ENCODE assay signal across 13 mouse cellular contexts in the genomic region with DNA sequence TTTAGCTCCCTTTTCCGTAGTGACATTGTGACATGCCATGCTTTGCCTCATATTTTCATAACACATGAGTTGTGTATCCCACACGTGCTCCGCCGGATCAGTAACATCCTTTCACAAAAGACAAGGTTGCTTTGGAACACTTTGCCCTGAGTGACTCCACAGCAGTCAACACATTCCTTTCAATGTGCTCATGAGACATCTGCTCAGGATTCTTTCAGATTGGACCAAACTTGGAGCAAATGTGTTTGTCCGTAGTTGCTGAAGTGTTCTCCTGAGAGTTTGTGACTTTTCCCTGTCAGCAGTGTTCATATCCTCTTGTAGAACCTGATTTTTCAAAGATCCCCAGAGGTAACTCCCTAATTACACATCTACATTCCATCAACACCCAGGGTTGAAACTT.
A peak's percentile ranks its signal among the peaks of the same experiment; 100 is the strongest.
DNase-seq lines count a peak whose midpoint lies in the region; TF ChIP-seq lines count a peak whose summit lies in the region.
"Had no signal": no experiment of that assay in that cellular context is flagged by ENCODE, and none has a peak within 500 bp of the region (broad histone marks: within the 10 kb centered on the region; RNA-seq: fewer than 3 reads in every experiment).

No protein-coding gene starts in this region.

- intact Hi-C loops in heart, postnatal 36 days (cut with DNase I): no loop called here
- intact Hi-C loops in gastrocnemius, postnatal 36 days (cut with DNase I): no loop called here

- H3K4me1 ChIP-seq in embryonic fibroblast, embryonic 13.5 days (ENCODE audit: control insufficient read depth, insufficient read depth, low read length): 0 out of 2 replicates have a peak, but pooled peaks cover 2% of the 10 kb centered on the region
- H3K4me1 ChIP-seq: embryonic facial prominence, embryonic 12.5 days; forebrain, embryonic 13.5 days; limb, embryonic 13.5 days had no signal

- H3K27ac ChIP-seq in embryonic fibroblast, embryonic 13.5 days (ENCODE audit: insufficient read depth, low read length): peak overlapping the region; percentile 28; the same call in 1 of the 2 replicates
- H3K27ac ChIP-seq: embryonic facial prominence, embryonic 12.5 days; forebrain, embryonic 13.5 days; limb, embryonic 13.5 days; stomach, postnatal 0 days had no signal

- peak; percentile 40 to 55 for DNase-seq in heart, adult 18-20 months
- no peak for DNase-seq in heart, postnatal 36 days
- peak; percentile 8 to 14 for DNase-seq in gastrocnemius, postnatal 36 days
- DNase-seq in lung, postnatal 14 days: peak; percentile 14
- no peak for DNase-seq in kidney, postnatal 14 days
- DNase-seq in frontal cortex, postnatal 36 days (ENCODE audit: low spot score in 2 of 2): no peak
- DNase-seq: cerebellum, adult 11-12 months; thymus, postnatal 36 days had no signal

- H3K4me3 ChIP-seq in embryonic fibroblast, embryonic 13.5 days (ENCODE audit: insufficient read depth, low read length): no peak overlapping the region
- H3K4me3 ChIP-seq: embryonic facial prominence, embryonic 12.5 days; forebrain, embryonic 13.5 days; limb, embryonic 13.5 days had no signal

- no peak for TF ChIP-seq POLR2A in embryonic fibroblast, embryonic 13.5 days (IDR thresholded peaks at IDR 0.05; ENCODE audit: low read depth, low read length)

- TF ChIP-seq CTCF in embryonic fibroblast, embryonic 13.5 days (IDR thresholded peaks at IDR 0.05; ENCODE audit: borderline replicate concordance, insufficient read depth, low read length): no peak

Comparison
In these comparisons a context has a peak if more than half of its experiments do, and no peak if none do; other contexts are left out.
1. DNase-seq: peak in heart, adult 18-20 months (2 of 2), gastrocnemius, postnatal 36 days (2 of 2) and lung, postnatal 14 days (single experiment); none in heart, postnatal 36 days (0 of 2), kidney, postnatal 14 days (single experiment) and frontal cortex, postnatal 36 days (0 of 2).